Mouse (Mus musculus) ES-E14 (cell line): Measurements from ENCODE around the gene Cacna2d1.

Experiments
- CHD2 ChIP-seq: IDR thresholded peaks from 2 replicates; pipeline ENCODE4 v1.6.1; 2014; ENCODE audit warnings: mild to moderate bottlenecking, low read depth, low read length, inconsistent platforms
- HCFC1 ChIP-seq: IDR thresholded peaks from 2 replicates; pipeline ENCODE4 v1.6.1; 2012; ENCODE audit warnings: low read length, inconsistent platforms, borderline replicate concordance; ENCODE audit not compliant: insufficient read depth
- MAFK ChIP-seq: IDR thresholded peaks from 2 replicates; pipeline ENCODE4 v1.6.1; 2014; ENCODE audit warnings: mild to moderate bottlenecking, low read depth, low read length, inconsistent platforms; ENCODE audit not compliant: insufficient read depth
- ZC3H11A ChIP-seq: IDR thresholded peaks from 2 replicates; pipeline ENCODE4 v1.6.1; 2012; ENCODE audit warnings: low read depth, mild to moderate bottlenecking, inconsistent platforms, low read length, borderline replicate concordance
- ZNF384 ChIP-seq: IDR thresholded peaks from 2 replicates; pipeline ENCODE4 v1.6.1; 2012; ENCODE audit warnings: low read depth, low read length, inconsistent platforms

GRCm38 (mm10) chr5:16225359-16225758, 290.9 kb downstream of the Cacna2d1 start:
- TF ChIP-seq MAFK (no peak), CHD2 (no peak), ZC3H11A (no peak), ZNF384 (no peak), HCFC1 (no peak)
